Mouse (Mus musculus): ENCODE data around the gene Syt5. TPM values are rescaled to one million over a fixed set of nuclear protein-coding genes. Genes with fewer than 3 reads are reported as not detected.

The Syt5 gene
- total RNA-seq, 1 experiment, result 3.0 TPM

GRCm38 (mm10) chr7:4557167-4557560, 9.8 kb upstream of the Syt5 start:
- DNase-seq (ENCODE audit: low read depth, low spot score), result no peak
- Histone ChIP-seq H3K9ac (ENCODE audit: insufficient read depth, low read depth, low read length, poor library complexity, severe bottlenecking) (no peak overlapping the region), H3K27ac (ENCODE audit: insufficient read depth, low read depth, low read length, poor library complexity, severe bottlenecking) (no peak overlapping the region), H3K9me3 (ENCODE audit: control insufficient read depth, insufficient read depth, low read depth, low read length) (no peaks in the 10 kb centered on the region), H3K36me3 (ENCODE audit: control insufficient read depth, insufficient read depth, low read length, poor library complexity, severe bottlenecking) (no peaks in the 10 kb centered on the region), H3K4me3 (ENCODE audit: insufficient read depth in 1 of 2, low read depth in 1 of 2, low read length in 2 of 2, poor library complexity in 1 of 2, severe bottlenecking in 1 of 2) (no peak overlapping the region), H3K4me1 (ENCODE audit: control insufficient read depth in 2 of 2, insufficient read depth in 2 of 2, low read length in 2 of 2, poor library complexity in 1 of 2) (no peaks in the 10 kb centered on the region)
- TF ChIP-seq ZC3H11A (IDR thresholded peaks at IDR 0.05; ENCODE audit: borderline replicate concordance, low read depth, low read length) (no peak), HCFC1 (IDR thresholded peaks at IDR 0.05; ENCODE audit: borderline replicate concordance, insufficient read depth, low read length) (no peak), CHD2 (IDR thresholded peaks at IDR 0.05; ENCODE audit: low read depth, low read length) (no peak), ZNF384 (IDR thresholded peaks at IDR 0.05; ENCODE audit: low read depth, low read length) (no peak), MAFK (IDR thresholded peaks at IDR 0.05; ENCODE audit: insufficient read depth, low read depth, low read length) (no peak)
- in situ Hi-C loops (cut with MboI; ENCODE audit: low sequenced_read_pairs in 2 of 2, unreplicated experiment in 2 of 2), result no loop called here

GRCm38 (mm10) chr7:4556256-4557166, 9.2 kb upstream of the Syt5 start:
- Histone ChIP-seq H3K4me1 (ENCODE audit: control insufficient read depth in 2 of 2, insufficient read depth in 2 of 2, low read length in 2 of 2, poor library complexity in 1 of 2) (no peaks in the 10 kb centered on the region), H3K36me3 (ENCODE audit: control insufficient read depth, insufficient read depth, low read length, poor library complexity, severe bottlenecking) (no peaks in the 10 kb centered on the region), H3K9me3 (ENCODE audit: control insufficient read depth, insufficient read depth, low read depth, low read length) (no peaks in the 10 kb centered on the region), H3K9ac (ENCODE audit: insufficient read depth, low read depth, low read length, poor library complexity, severe bottlenecking) (no peak overlapping the region), H3K27ac (ENCODE audit: insufficient read depth, low read depth, low read length, poor library complexity, severe bottlenecking) (no peak overlapping the region), H3K4me3 (ENCODE audit: insufficient read depth in 1 of 2, low read depth in 1 of 2, low read length in 2 of 2, poor library complexity in 1 of 2, severe bottlenecking in 1 of 2) (no peak overlapping the region)
- in situ Hi-C loops (cut with MboI; ENCODE audit: low sequenced_read_pairs in 2 of 2, unreplicated experiment in 2 of 2), result no loop called here
- no peak for TF ChIP-seq ZNF384 (IDR thresholded peaks at IDR 0.05; ENCODE audit: low read depth, low read length)
- TF ChIP-seq ZC3H11A (IDR thresholded peaks at IDR 0.05; ENCODE audit: borderline replicate concordance, low read depth, low read length), result peak; percentile 94
- TF ChIP-seq CHD2 (IDR thresholded peaks at IDR 0.05; ENCODE audit: low read depth, low read length), result peak; percentile 20; the same call in 1 of the 2 replicates
- TF ChIP-seq HCFC1 (IDR thresholded peaks at IDR 0.05; ENCODE audit: borderline replicate concordance, insufficient read depth, low read length), result no peak
- TF ChIP-seq MAFK (IDR thresholded peaks at IDR 0.05; ENCODE audit: insufficient read depth, low read depth, low read length), result no peak
- peak; percentile 89 for DNase-seq (ENCODE audit: low read depth, low spot score)

- Histone ChIP-seq H3K27ac (ENCODE audit: insufficient read depth, low read depth, low read length, poor library complexity, severe bottlenecking) (no peak overlapping the region), H3K36me3 (ENCODE audit: control insufficient read depth, insufficient read depth, low read length, poor library complexity, severe bottlenecking) (no peaks in the 10 kb centered on the region), H3K4me3 (ENCODE audit: insufficient read depth in 1 of 2, low read depth in 1 of 2, low read length in 2 of 2, poor library complexity in 1 of 2, severe bottlenecking in 1 of 2) (peak overlapping the region; percentile 19 to 44), H3K9ac (ENCODE audit: insufficient read depth, low read depth, low read length, poor library complexity, severe bottlenecking) (peak overlapping the region; percentile 51; the same call in 1 of the 2 replicates), H3K9me3 (ENCODE audit: control insufficient read depth, insufficient read depth, low read depth, low read length) (no peaks in the 10 kb centered on the region), H3K4me1 (ENCODE audit: control insufficient read depth in 2 of 2, insufficient read depth in 2 of 2, low read length in 2 of 2, poor library complexity in 1 of 2) (peaks cover 0 to 9% of the 10 kb centered on the region in 2 experiments; a peak in 1 of 4 replicates)
- peak; percentile 84 for DNase-seq (ENCODE audit: low read depth, low spot score)
- TF ChIP-seq ZC3H11A (IDR thresholded peaks at IDR 0.05; ENCODE audit: borderline replicate concordance, low read depth, low read length), result no peak
- 0 out of 2 replicates have a peak, but pooled peaks have one; percentile 47 for TF ChIP-seq CHD2 (IDR thresholded peaks at IDR 0.05; ENCODE audit: low read depth, low read length)
- in situ Hi-C loops (cut with MboI; ENCODE audit: low sequenced_read_pairs in 2 of 2, unreplicated experiment in 2 of 2), result loop anchor here in 1 of 2 experiments (10.0 kb wide), 1 partner anchor 368 kb away; the partner anchor contains the start of gene Zfp628
Observed at GRCm38 (mm10) chr7:4546591-4547131, 680 bp downstream of the Syt5 start.

GRCm38 (mm10) chr7:4546050-4546449, 1.3 kb downstream of the Syt5 start:
- Histone ChIP-seq H3K27ac (ENCODE audit: insufficient read depth, low read depth, low read length, poor library complexity, severe bottlenecking) (no peak overlapping the region), H3K4me3 (ENCODE audit: insufficient read depth in 1 of 2, low read depth in 1 of 2, low read length in 2 of 2, poor library complexity in 1 of 2, severe bottlenecking in 1 of 2) (no peak overlapping the region), H3K4me1 (ENCODE audit: control insufficient read depth in 2 of 2, insufficient read depth in 2 of 2, low read length in 2 of 2, poor library complexity in 1 of 2) (peaks cover 0 to 9% of the 10 kb centered on the region in 2 experiments; a peak in 1 of 4 replicates), H3K9ac (ENCODE audit: insufficient read depth, low read depth, low read length, poor library complexity, severe bottlenecking) (no peak overlapping the region), H3K36me3 (ENCODE audit: control insufficient read depth, insufficient read depth, low read length, poor library complexity, severe bottlenecking) (no peaks in the 10 kb centered on the region), H3K9me3 (ENCODE audit: control insufficient read depth, insufficient read depth, low read depth, low read length) (no peaks in the 10 kb centered on the region)
- no peak for TF ChIP-seq HCFC1 (IDR thresholded peaks at IDR 0.05; ENCODE audit: borderline replicate concordance, insufficient read depth, low read length)
- TF ChIP-seq CHD2 (IDR thresholded peaks at IDR 0.05; ENCODE audit: low read depth, low read length), result no peak
- TF ChIP-seq MAFK (IDR thresholded peaks at IDR 0.05; ENCODE audit: insufficient read depth, low read depth, low read length), result no peak
- TF ChIP-seq ZC3H11A (IDR thresholded peaks at IDR 0.05; ENCODE audit: borderline replicate concordance, low read depth, low read length), result no peak
- DNase-seq (ENCODE audit: low read depth, low spot score), result no peak
- in situ Hi-C loops (cut with MboI; ENCODE audit: low sequenced_read_pairs in 2 of 2, unreplicated experiment in 2 of 2), result loop anchor here in 1 of 2 experiments (10.0 kb wide), 1 partner anchor 369 kb away; the partner anchor contains the start of gene Zfp628
